Mouse (Mus musculus) kidney, embryonic 15.5 days (tissue): ENCODE measurements around the gene Gm8281. TPM values are rescaled to one million over a fixed set of nuclear protein-coding genes. Genes with fewer than 3 reads are reported as not detected.
"Not testable (repeated sequence)": the region's sequence is repeated elsewhere in the genome, so short reads cannot be mapped to it uniquely, and the experiment has no call there.

ENCODE experiments used
- ATAC-seq: fragments of 200-750 bp; cut with Nextera tagmentation; replicated peaks from 2 replicates; pipeline ENCODE4 v1.8.0; 2017; ENCODE audit warnings: moderate TSS enrichment; ENCODE audit not compliant: low FRiP score
- H3K27ac ChIP-seq: fragments of 300-500 bp; sonication (generic); 2 replicates; pipeline ENCODE4 v1.5.1; 2015; ENCODE audit warnings: mild to moderate bottlenecking, inconsistent platforms
- H3K27me3 ChIP-seq: fragments of 300-500 bp; sonication (generic); 2 replicates; pipeline ENCODE4 v1.6.1; 2015; ENCODE audit warnings: inconsistent platforms
- H3K36me3 ChIP-seq: fragments of 300-500 bp; sonication (generic); 2 replicates; pipeline ENCODE4 v1.6.1; 2015; ENCODE audit warnings: inconsistent platforms
- H3K4me1 ChIP-seq: fragments of 300-500 bp; sonication (generic); 2 replicates; pipeline ENCODE4 v1.6.1; 2015; ENCODE audit warnings: inconsistent platforms
- H3K4me2 ChIP-seq: fragments of 300-500 bp; sonication (generic); 2 replicates; pipeline ENCODE4 v1.6.1; 2015; ENCODE audit warnings: moderate library complexity, mild to moderate bottlenecking, inconsistent platforms
- H3K4me3 ChIP-seq: fragments of 300-500 bp; sonication (generic); replicated peaks from 2 replicates; pipeline ENCODE4 v1.5.1; 2015; ENCODE audit warnings: mild to moderate bottlenecking, inconsistent platforms
- H3K9ac ChIP-seq: fragments of 300-500 bp; sonication (generic); 2 replicates; pipeline ENCODE4 v1.6.1; 2015; ENCODE audit warnings: mild to moderate bottlenecking, inconsistent platforms
- H3K9me3 ChIP-seq: fragments of 300-500 bp; sonication (generic); replicated peaks from 2 replicates; pipeline ENCODE4 v1.6.1; 2016; ENCODE audit warnings: inconsistent platforms
- WGBS: fragments of 180-500 bp; shearing (Covaris S2); methylation state at CpG from one replicate; pipeline ENCODE4 v1.1.7; 2015; ENCODE audit warnings: mixed read lengths; 5-methylcytosine and 5-hydroxymethylcytosine counted together
- polyA plus RNA-seq: library from polyadenylated mRNA; unstranded; fragments of >200 nt; fragmentation: Nextera tagmentation; extraction: Ambion mirVana; gene quantifications from 2 replicates; pipeline ENCODE4 v1.2.1, GENCODE M21; 2015

Gene Gm8281
- 0.29 and 0.44 TPM in 2 replicates for polyA plus RNA-seq

DNA sequence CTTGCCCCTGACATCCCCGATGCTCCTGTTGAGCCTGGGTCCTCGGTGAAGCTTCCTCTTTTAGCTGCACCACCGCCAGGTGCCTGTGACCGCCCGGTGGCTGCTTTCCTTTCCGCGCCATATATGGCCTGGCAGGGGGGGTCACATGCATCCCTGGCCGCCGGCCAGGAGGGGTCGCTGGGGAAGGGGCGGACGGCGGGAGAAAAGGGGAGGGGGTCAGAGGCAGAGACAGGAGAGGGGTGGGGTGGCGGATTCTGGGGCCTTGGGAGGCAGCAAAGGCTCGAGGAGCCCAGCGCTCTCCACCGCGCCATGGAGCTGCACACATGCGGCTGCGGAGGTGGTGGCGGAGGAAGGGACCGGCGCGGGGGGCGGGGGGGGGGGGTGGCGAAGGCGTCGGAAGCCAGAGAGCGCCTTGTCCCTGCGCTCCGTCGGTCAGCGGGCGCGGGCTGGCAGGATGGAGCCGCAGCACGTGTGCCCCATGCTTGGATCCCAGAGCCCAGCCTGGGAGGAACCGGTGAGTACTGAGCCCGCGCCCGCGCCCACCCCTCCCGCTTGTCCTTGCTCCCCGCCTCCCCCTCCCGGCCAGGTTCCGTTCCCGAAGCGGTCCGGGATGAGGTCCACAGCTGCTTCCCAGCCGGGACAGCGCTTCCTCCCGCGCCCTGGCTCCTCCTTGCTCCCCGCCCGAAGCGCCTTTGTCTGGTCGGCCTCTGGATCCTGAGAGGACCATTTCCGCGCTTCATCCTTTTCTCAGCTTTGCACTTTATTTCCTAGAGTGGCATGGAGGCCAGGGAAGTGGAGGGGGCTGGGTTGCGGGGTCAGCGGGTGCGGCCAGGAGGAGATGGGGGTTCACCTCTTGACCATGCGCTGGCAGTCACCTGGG, at the start of gene Gm8281:
Gene Gm8281, plus strand, starts transcription at position 430 of the 880 bp plus-strand sequence.
- not testable (repeated sequence) for H3K27ac ChIP-seq, H3K9me3 ChIP-seq, H3K9ac ChIP-seq, ATAC-seq, H3K27me3 ChIP-seq, H3K4me1 ChIP-seq, H3K36me3 ChIP-seq
- Histone ChIP-seq H3K4me2 (peak within 1 kb of the TSS; percentile 71), H3K4me3 (peak within 1 kb of the TSS; percentile 42)
- 5% methylated on average over 33 of the region's 63 CpGs for WGBS

DNA sequence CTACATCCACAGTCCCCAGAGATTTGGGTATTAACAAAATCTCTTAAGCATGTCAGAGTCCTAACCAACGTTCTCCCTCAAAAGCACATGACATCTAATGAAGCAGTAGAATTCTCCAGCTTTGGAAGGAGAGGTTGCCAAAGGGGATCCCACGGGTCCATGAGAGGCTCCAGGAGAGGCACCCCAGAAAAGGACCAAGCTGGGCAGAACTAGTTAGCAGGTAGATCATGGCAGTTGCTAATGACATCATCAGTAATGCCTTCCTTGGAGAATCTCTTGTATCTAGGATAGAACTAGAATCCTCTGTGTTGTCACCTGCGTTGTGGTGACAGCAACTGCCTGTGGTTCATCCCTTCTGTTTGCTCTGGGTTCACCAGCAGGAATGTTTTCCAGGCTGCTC, 20.5 kb upstream of the Gm8281 start, which contains the start of gene 4930555G01Rik:
Gene 4930555G01Rik, plus strand, starts transcription at position 301 of the 400 bp plus-strand sequence.
- H3K4me1 ChIP-seq, ATAC-seq, H3K9me3 ChIP-seq, H3K27ac ChIP-seq, H3K36me3 ChIP-seq, H3K4me3 ChIP-seq, H3K4me2 ChIP-seq, H3K27me3 ChIP-seq, H3K9ac ChIP-seq: not testable (repeated sequence)
- no CpG with 5 or more reads among the region's 3 CpGs for WGBS

DNA sequence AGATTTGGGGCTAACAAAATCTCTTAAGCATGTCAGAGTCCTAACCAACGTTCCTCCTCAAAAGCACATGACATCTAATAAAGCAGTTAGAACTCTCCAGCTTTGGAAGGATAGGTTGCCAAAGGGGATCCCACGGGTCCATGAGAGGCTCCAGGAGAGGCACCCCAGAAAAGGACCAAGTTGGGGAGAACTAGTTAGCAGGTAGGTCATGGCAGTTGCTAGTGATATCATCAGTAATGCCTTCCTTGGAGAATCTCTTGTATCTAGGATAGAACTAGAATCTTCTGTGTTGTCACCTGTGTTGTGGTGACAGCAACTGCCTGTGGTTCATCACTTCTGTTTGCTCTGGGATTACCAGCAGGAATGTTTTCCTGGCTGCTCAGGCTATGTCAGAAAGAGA, 60.4 kb downstream of the Gm8281 start, which contains the start of gene Gm8279:
Gene Gm8279, plus strand, starts transcription at position 301 of the 400 bp plus-strand sequence.
- not testable (repeated sequence) for ATAC-seq

More for the DNA sequence above, 60.4 kb downstream of the Gm8281 start, which contains the start of gene Gm8279:
- H3K4me2 ChIP-seq, H3K27ac ChIP-seq, H3K36me3 ChIP-seq, H3K4me3 ChIP-seq, H3K4me1 ChIP-seq, H3K27me3 ChIP-seq, H3K9me3 ChIP-seq, H3K9ac ChIP-seq: not testable (repeated sequence)
- 88% methylated on average over 2 of the region's 2 CpGs for WGBS

Other genes with a start within 250 kb of the Gm8281 start
- gene Gm3269, start 232.9 kb upstream of the Gm8281 start, polyA plus RNA-seq: not detected in 2 replicates
- gene Gm3264, start 215.5 kb upstream of the Gm8281 start, polyA plus RNA-seq: 0.53 TPM in 1 of 2 replicates, not detected in the other
- not detected in 2 replicates for gene Gm3278, start 178.6 kb upstream of the Gm8281 start, polyA plus RNA-seq
- not detected in 2 replicates for gene Gm8297, start 87.1 kb upstream of the Gm8281 start, polyA plus RNA-seq
- not detected in 2 replicates for gene Gm3298, start 55.1 kb upstream of the Gm8281 start, polyA plus RNA-seq
- not detected in 2 replicates for gene 4930555G01Rik, start 20.4 kb upstream of the Gm8281 start, polyA plus RNA-seq
- gene Gm8279, start 60.5 kb downstream of the Gm8281 start, polyA plus RNA-seq: not detected in 2 replicates
- not detected in 2 replicates for gene Gm3317, start 93.5 kb downstream of the Gm8281 start, polyA plus RNA-seq
- gene Gm8271, start 114.8 kb downstream of the Gm8281 start, polyA plus RNA-seq: not detected in 2 replicates
- not detected in 2 replicates for gene Gm3526, start 189.5 kb downstream of the Gm8281 start, polyA plus RNA-seq